Mouse (Mus musculus): Measurements from ENCODE around the gene Tmem19. TPM values are rescaled to one million over a fixed set of nuclear protein-coding genes. Genes with fewer than 3 reads are reported as not detected.

The Tmem19 gene
- polyA plus RNA-seq, 1 experiment from 2014 or later: 47.4 TPM

- peak overlapping the region; percentile 75 for H3K4me2 ChIP-seq (replicated peaks; ENCODE audit: low read depth)
- no peaks in the 10 kb centered on the region for H3K4me1 ChIP-seq (replicated peaks; ENCODE audit: control insufficient read depth, insufficient read depth, low read length)
- 76% methylated on average over 4 of the region's 4 CpGs for WGBS
- no peaks in the 10 kb centered on the region; the same call in 1 of the 2 replicates for H3K36me3 ChIP-seq (ENCODE audit: control insufficient read depth, insufficient read depth)
- no peak for ATAC-seq
- peak overlapping the region; percentile 92; the same call in 1 of the 2 replicates for H3K27ac ChIP-seq (ENCODE audit: low read depth, low read length)
- no peak overlapping the region for H3K4me3 ChIP-seq (ENCODE audit: low read depth, low read length)
- no peak overlapping the region for H3K9ac ChIP-seq (ENCODE audit: low read depth, low read length)
- H3K27me3 ChIP-seq (replicated peaks; ENCODE audit: control insufficient read depth, insufficient read depth, low read length): no peaks in the 10 kb centered on the region
- no peak for TF ChIP-seq CTCF (IDR thresholded peaks at IDR 0.05; ENCODE audit: low read depth)
- no peaks in the 10 kb centered on the region for H3K9me3 ChIP-seq (ENCODE audit: control insufficient read depth)
Observed at GRCm38 (mm10) chr10:115363151-115363550, 850 bp upstream of the Tmem19 start.

GRCm38 (mm10) chr10:115362623-115362964 is 293 bp upstream of the Tmem19 start:
- no peaks in the 10 kb centered on the region; the same call in 1 of the 2 replicates for H3K36me3 ChIP-seq (ENCODE audit: control insufficient read depth, insufficient read depth)
- H3K27ac ChIP-seq (ENCODE audit: low read depth, low read length): peak overlapping the region; percentile 92
- H3K4me1 ChIP-seq (replicated peaks; ENCODE audit: control insufficient read depth, insufficient read depth, low read length): no peaks in the 10 kb centered on the region
- TF ChIP-seq CTCF (IDR thresholded peaks at IDR 0.05; ENCODE audit: low read depth): no peak
- H3K4me2 ChIP-seq (replicated peaks; ENCODE audit: low read depth): peak overlapping the region; percentile 75
- 5% methylated on average over 9 of the region's 9 CpGs for WGBS
- peak; percentile 29 for ATAC-seq
- peak overlapping the region; percentile 45 for H3K4me3 ChIP-seq (ENCODE audit: low read depth, low read length)
- H3K9me3 ChIP-seq (ENCODE audit: control insufficient read depth): no peaks in the 10 kb centered on the region
- peak overlapping the region; percentile 51 for H3K9ac ChIP-seq (ENCODE audit: low read depth, low read length)
- no peaks in the 10 kb centered on the region for H3K27me3 ChIP-seq (replicated peaks; ENCODE audit: control insufficient read depth, insufficient read depth, low read length)

- peak; percentile 44 for ATAC-seq
- WGBS: 55% methylated on average over 7 of the region's 7 CpGs
- H3K27me3 ChIP-seq (replicated peaks; ENCODE audit: control insufficient read depth, insufficient read depth, low read length): no peaks in the 10 kb centered on the region
- peak overlapping the region; percentile 65 for H3K27ac ChIP-seq (ENCODE audit: low read depth, low read length)
- H3K4me3 ChIP-seq (ENCODE audit: low read depth, low read length): no peak overlapping the region
- peaks cover 9% of the 10 kb centered on the region for H3K36me3 ChIP-seq (ENCODE audit: control insufficient read depth, insufficient read depth)
- no peaks in the 10 kb centered on the region for H3K4me1 ChIP-seq (replicated peaks; ENCODE audit: control insufficient read depth, insufficient read depth, low read length)
- peak overlapping the region; percentile 25; the same call in 1 of the 2 replicates for H3K4me2 ChIP-seq (replicated peaks; ENCODE audit: low read depth)
- TF ChIP-seq CTCF (IDR thresholded peaks at IDR 0.05; ENCODE audit: low read depth): peak; percentile 66
- no peaks in the 10 kb centered on the region for H3K9me3 ChIP-seq (ENCODE audit: control insufficient read depth)
- no peak overlapping the region for H3K9ac ChIP-seq (ENCODE audit: low read depth, low read length)
Observed at GRCm38 (mm10) chr10:115359066-115359465, 3.2 kb downstream of the Tmem19 start.

- Histone ChIP-seq H3K4me2 (replicated peaks; ENCODE audit: low read depth) (peak overlapping the region; percentile 25), H3K27ac (ENCODE audit: low read depth, low read length) (peak overlapping the region; percentile 65), H3K9me3 (ENCODE audit: control insufficient read depth) (no peaks in the 10 kb centered on the region), H3K27me3 (replicated peaks; ENCODE audit: control insufficient read depth, insufficient read depth, low read length) (no peaks in the 10 kb centered on the region), H3K36me3 (ENCODE audit: control insufficient read depth, insufficient read depth) (peaks cover 9% of the 10 kb centered on the region), H3K9ac (ENCODE audit: low read depth, low read length) (no peak overlapping the region), H3K4me3 (ENCODE audit: low read depth, low read length) (no peak overlapping the region), H3K4me1 (replicated peaks; ENCODE audit: control insufficient read depth, insufficient read depth, low read length) (no peaks in the 10 kb centered on the region)
- ATAC-seq: no peak
- TF ChIP-seq CTCF (IDR thresholded peaks at IDR 0.05; ENCODE audit: low read depth): no peak
- WGBS: 83% methylated on average over 17 of the region's 17 CpGs
Observed at GRCm38 (mm10) chr10:115358216-115358919, 3.9 kb downstream of the Tmem19 start.

GRCm38 (mm10) chr10:115356106-115356505 is 6.2 kb downstream of the Tmem19 start:
- WGBS: 89% methylated on average over 6 of the region's 7 CpGs
- Histone ChIP-seq H3K4me2 (replicated peaks; ENCODE audit: low read depth) (no peak overlapping the region), H3K36me3 (ENCODE audit: control insufficient read depth, insufficient read depth) (peaks cover 9% of the 10 kb centered on the region), H3K9ac (ENCODE audit: low read depth, low read length) (no peak overlapping the region), H3K4me3 (ENCODE audit: low read depth, low read length) (no peak overlapping the region), H3K27ac (ENCODE audit: low read depth, low read length) (no peak overlapping the region), H3K9me3 (ENCODE audit: control insufficient read depth) (no peaks in the 10 kb centered on the region), H3K4me1 (replicated peaks; ENCODE audit: control insufficient read depth, insufficient read depth, low read length) (no peaks in the 10 kb centered on the region), H3K27me3 (replicated peaks; ENCODE audit: control insufficient read depth, insufficient read depth, low read length) (no peaks in the 10 kb centered on the region)
- no peak for TF ChIP-seq CTCF (IDR thresholded peaks at IDR 0.05; ENCODE audit: low read depth)
- no peak for ATAC-seq

- no peak overlapping the region for H3K4me3 ChIP-seq (ENCODE audit: low read depth, low read length)
- no peaks in the 10 kb centered on the region for H3K4me1 ChIP-seq (replicated peaks; ENCODE audit: control insufficient read depth, insufficient read depth, low read length)
- WGBS: 74% methylated on average over 6 of the region's 6 CpGs
- H3K4me2 ChIP-seq (replicated peaks; ENCODE audit: low read depth): no peak overlapping the region
- ATAC-seq: no peak
- no peak overlapping the region for H3K27ac ChIP-seq (ENCODE audit: low read depth, low read length)
- H3K9me3 ChIP-seq (ENCODE audit: control insufficient read depth): no peaks in the 10 kb centered on the region
- H3K9ac ChIP-seq (ENCODE audit: low read depth, low read length): no peak overlapping the region
- TF ChIP-seq CTCF (IDR thresholded peaks at IDR 0.05; ENCODE audit: low read depth): no peak
- no peaks in the 10 kb centered on the region for H3K27me3 ChIP-seq (replicated peaks; ENCODE audit: control insufficient read depth, insufficient read depth, low read length)
- peaks cover 9% of the 10 kb centered on the region for H3K36me3 ChIP-seq (ENCODE audit: control insufficient read depth, insufficient read depth)
Observed at GRCm38 (mm10) chr10:115355016-115355415, 7.3 kb downstream of the Tmem19 start.

Data from intestine, postnatal 0 days (tissue).